Mouse (Mus musculus) G1E-ER4 (cell line): ENCODE results near the gene Zscan4-ps1. TPM values are rescaled to one million over a fixed set of nuclear protein-coding genes. Genes with fewer than 3 reads are reported as not detected.
"Not testable (repeated sequence)": the region's sequence is repeated elsewhere in the genome, so short reads cannot be mapped to it uniquely, and the experiment has no call there.

ENCODE experiments used
- GATA1 ChIP-seq: IDR thresholded peaks from one replicate; pipeline ENCODE4 v1.8.0; 2012; ENCODE audit warnings: low read length, inconsistent platforms
- polyA plus RNA-seq: library from polyadenylated mRNA; stranded (reverse); fragments of >175 nt; gene quantifications from 2 replicates; pipeline ENCODE4 v1.2.3, GENCODE M21; 2012

Zscan4-ps1 gene
- polyA plus RNA-seq, result not detected in 2 replicates

GRCm38 (mm10) chr7:11069591-11069990, at the start of gene Zscan4-ps1:
Zscan4-ps1 (minus strand) TSS chr7:11069691.
- not testable (repeated sequence) for TF ChIP-seq GATA1

Other genes with a start within 250 kb of the Zscan4-ps1 start
- not detected in 2 replicates for gene Zscan4b, start 164.6 kb downstream of the Zscan4-ps1 start, polyA plus RNA-seq
- gene Zscan4c, start 63.9 kb downstream of the Zscan4-ps1 start, polyA plus RNA-seq, result not detected in 2 replicates
- gene Zscan4d, start 96.5 kb upstream of the Zscan4-ps1 start, polyA plus RNA-seq, result not detected in 2 replicates
- not detected in 2 replicates for gene Zscan4e, start 241.0 kb upstream of the Zscan4-ps1 start, polyA plus RNA-seq